Mouse (Mus musculus): Measurements from ENCODE around the gene P2rx6.
"Not testable (repeated sequence)": the region's sequence is repeated elsewhere in the genome, so short reads cannot be mapped to it uniquely, and the experiment has no call there.

Gene P2rx6

GRCm38 (mm10) chr16:17561751-17562208, at the start of gene P2rx6:
Gene P2rx6, plus strand, starts transcription at chr16:17561885.
- in situ Hi-C loops (cut with MboI, MseI): no loop called here

GRCm38 (mm10) chr16:17518910-17519309, 42.8 kb upstream of the P2rx6 start:
- in situ Hi-C loops (cut with MboI, MseI): loop anchor here (10.0 kb wide), 1 partner anchor 1296 kb away; the partner anchor contains the start of genes Cdc45 and Ufd1

DNA sequence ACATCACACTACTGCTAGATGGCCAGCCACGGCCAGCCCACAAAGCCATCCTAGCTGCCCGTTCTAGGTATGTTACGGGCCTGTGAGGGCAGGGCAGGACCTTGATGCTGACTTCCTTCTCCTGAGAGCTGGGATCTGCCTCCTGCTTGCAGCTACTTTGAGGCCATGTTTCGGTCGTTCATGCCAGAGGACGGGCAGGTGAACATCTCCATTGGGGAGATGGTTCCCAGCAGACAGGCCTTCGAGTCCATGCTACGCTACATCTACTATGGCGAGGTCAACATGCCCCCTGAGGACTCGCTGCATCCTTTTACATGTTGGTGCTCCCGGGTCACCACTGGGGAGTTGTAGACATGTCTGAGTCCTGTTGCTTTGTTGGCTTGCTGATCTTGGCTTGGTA, 37.5 kb upstream of the P2rx6 start:
- in situ Hi-C loops (cut with MboI, MseI): no loop called here

DNA sequence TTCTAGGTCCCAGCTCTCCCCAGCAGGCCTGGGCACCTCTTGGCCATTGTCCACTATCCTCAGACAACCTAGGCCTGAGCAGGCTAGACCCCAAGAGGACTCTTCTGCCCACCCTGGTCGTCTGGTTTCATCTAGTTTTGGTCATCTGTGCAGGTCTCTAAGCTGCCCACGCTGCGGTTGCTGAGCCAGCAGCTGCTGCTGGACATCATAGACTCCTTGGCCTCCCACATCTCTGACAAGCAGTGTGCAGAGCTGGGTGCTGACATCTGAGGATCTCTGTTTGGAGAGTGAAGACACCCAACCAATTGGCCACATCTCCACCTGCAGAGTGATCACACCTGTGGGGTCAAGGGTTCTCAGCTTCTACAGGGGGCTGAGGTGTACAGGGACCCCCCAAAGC, 36.2 kb upstream of the P2rx6 start:
- in situ Hi-C loops (cut with MboI, MseI): no loop called here

DNA sequence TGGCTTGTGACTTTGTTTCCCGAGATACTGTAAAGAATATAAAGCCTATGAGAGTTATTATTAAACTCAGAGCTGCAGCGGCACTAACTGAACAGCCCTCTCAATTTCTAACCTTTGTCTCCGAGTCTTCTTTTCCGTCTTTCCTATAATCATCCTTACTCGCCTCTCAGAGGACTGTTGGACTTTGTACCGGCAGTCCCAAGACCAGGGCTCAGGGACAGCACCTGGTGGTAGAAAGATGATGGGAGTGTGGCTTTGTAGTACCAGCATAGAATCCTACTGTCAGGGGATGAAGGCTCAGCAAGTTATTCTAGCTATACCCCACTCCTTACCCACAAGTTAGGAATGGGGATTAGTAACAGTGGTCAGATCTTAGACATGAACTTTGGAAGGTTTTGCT, 35.5 kb upstream of the P2rx6 start:
- in situ Hi-C loops (cut with MboI, MseI): no loop called here

- in situ Hi-C loops (cut with MboI, MseI): no loop called here
These were observed 34.1 kb upstream of the P2rx6 start for GRCm38 (mm10) chr16:17527606-17528005.

DNA sequence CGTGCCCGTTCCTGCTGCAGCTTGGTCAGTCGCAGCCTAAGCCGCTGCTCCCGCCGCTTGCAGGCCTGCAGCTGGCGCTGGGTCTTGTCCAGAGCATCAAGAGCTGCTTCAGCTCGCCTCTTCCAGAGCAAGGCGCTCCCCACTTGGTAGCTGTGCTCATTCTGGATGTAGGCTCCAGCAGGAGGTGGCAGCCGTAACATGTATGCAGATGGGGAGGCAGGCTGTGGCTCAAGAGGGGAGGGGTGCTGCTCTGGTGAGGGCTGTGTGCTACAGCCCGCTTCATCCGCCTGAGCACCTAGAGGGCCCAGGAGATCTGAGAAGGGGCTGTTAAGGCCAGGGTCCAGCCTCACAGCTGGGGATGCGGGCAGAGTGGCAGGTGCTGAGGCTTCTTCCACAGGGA, 33.4 kb upstream of the P2rx6 start:
- in situ Hi-C loops (cut with MboI, MseI): no loop called here

- in situ Hi-C loops (cut with MboI, MseI): loop anchor here (5.0 kb wide), 1 partner anchor 123 kb away; the partner anchor contains the start of genes Pi4ka and Snap29
These were observed 31.6 kb upstream of the P2rx6 start for GRCm38 (mm10) chr16:17529981-17530586.

- in situ Hi-C loops (cut with MboI, MseI): loop anchor here (5.0 kb wide), 1 partner anchor 123 kb away; the partner anchor contains the start of genes Pi4ka and Snap29
These were observed 30.9 kb upstream of the P2rx6 start, which contains the start of gene Thap7 for GRCm38 (mm10) chr16:17530640-17531288. Gene Thap7, minus strand, starts transcription at chr16:17531136.

DNA sequence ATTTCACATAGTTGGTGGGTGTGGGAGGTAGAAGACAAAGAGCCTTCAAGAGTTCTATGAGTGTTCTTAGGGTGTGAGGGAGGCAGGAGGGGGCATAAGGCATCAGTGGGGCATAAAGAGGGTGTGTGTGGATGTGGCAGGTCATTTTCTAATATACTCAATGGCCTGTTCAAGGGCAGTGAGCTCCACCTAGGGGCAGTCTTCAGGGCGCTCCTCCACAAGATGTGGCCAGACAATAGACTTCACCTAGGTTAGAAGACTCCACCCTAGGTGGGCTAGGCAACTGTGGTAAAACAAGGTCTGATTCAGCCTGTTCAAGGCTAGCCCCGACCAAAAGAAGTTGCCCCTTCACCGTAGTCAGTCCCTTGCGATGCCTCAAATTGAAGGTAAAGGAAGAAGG, 29.4 kb upstream of the P2rx6 start:
- in situ Hi-C loops (cut with MboI, MseI): loop anchor here (5.0 kb wide), 1 partner anchor 125 kb away; the partner anchor contains the start of genes Pi4ka and Snap29

GRCm38 (mm10) chr16:17532676-17533329, 28.9 kb upstream of the P2rx6 start:
- in situ Hi-C loops (cut with MboI, MseI): loop anchor here (5.0 kb wide), 1 partner anchor 126 kb away; the partner anchor contains the start of genes Pi4ka and Snap29

DNA sequence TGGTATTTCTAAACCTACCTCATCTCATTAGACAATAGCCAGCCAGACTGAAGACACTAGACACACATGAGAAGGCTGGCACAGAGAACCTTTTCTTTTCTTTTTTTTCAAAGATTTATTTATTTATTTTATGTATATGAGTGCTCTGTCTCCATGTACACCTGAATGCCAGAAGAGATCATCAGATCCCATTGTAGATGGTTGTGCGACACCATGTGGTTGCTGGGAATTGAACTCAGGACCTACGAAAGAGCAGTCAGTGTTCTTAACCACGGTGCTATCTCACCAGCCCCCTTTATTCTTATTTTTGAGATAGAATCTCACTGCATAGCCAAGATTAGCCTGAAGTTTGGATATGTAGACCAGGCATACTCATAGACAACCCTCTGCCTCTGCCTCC, 25.1 kb upstream of the P2rx6 start:
- in situ Hi-C loops (cut with MboI, MseI): no loop called here

- in situ Hi-C loops (cut with MboI, MseI): no loop called here
These were observed 19.1 kb upstream of the P2rx6 start for GRCm38 (mm10) chr16:17542632-17543031.

- in situ Hi-C loops (cut with MboI, MseI): no loop called here
These were observed 8.8 kb upstream of the P2rx6 start for GRCm38 (mm10) chr16:17552837-17553236.

GRCm38 (mm10) chr16:17553910-17554685, 7.6 kb upstream of the P2rx6 start:
- in situ Hi-C loops (cut with MboI, MseI): no loop called here

DNA sequence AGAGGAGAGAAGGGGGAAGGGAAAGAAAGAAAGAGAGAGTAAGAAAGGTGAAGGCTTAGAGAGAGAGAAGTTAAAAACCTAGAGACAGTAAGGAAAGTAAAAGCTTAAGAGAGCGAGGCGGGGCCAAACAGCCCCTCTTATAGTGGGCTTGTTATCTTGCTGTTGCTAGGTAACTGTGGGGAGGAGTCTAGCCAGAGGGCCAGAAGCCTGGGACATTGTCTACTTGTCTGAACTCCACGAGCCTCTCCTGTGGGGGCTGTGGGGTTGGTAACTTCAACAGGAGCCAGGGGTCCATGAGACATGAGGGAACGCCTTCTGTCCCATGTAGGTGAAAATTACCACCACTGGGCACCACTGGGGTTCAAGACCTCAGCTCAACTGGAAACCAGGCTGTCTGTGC, 7.0 kb upstream of the P2rx6 start:
- in situ Hi-C loops (cut with MboI, MseI): not testable (repeated sequence)

DNA sequence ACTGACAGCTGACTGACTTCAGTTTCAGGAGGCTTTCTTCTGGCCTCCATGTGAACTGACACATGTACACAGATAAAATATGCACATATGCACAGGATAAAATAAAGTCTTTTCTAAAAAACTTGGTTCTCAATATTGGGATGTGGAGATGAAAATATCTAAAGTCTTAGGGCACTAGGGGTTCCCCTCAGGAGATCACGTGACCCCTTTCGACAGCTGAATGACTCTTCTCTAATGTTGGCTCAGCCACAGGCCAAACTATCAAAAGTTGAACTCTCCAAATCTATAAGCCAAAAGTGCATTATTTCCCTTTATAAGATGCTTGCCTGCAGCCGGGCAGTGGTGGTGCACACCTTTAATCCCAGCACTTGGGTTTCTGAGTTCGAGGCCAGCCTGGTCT, 5.5 kb upstream of the P2rx6 start:
- in situ Hi-C loops (cut with MboI, MseI): no loop called here

GRCm38 (mm10) chr16:17556907-17557306, 4.8 kb upstream of the P2rx6 start:
- in situ Hi-C loops (cut with MboI, MseI): no loop called here

- in situ Hi-C loops (cut with MboI, MseI): no loop called here
These were observed 3.7 kb upstream of the P2rx6 start for GRCm38 (mm10) chr16:17557947-17558480.

- in situ Hi-C loops (cut with MboI, MseI): no loop called here
These were observed 2.9 kb upstream of the P2rx6 start for GRCm38 (mm10) chr16:17558811-17559210.

GRCm38 (mm10) chr16:17559396-17560027, 2.2 kb upstream of the P2rx6 start:
- in situ Hi-C loops (cut with MboI, MseI): no loop called here
